In genomic region chr7:64064460-64065241, GRCm38 (mm10) we compare ENCODE assay signal across 10 mouse cellular contexts.
DNase-seq lines count a peak whose midpoint lies in the region; ATAC-seq lines count a peak whose summit lies in the region.
"Had no signal": no experiment of that assay in that cellular context is flagged by ENCODE, and none has a peak within 500 bp of the region (broad histone marks: within the 10 kb centered on the region; RNA-seq: fewer than 3 reads in every experiment).

No protein-coding gene starts in this region.

- 87% methylated on average over 7 of the region's 7 CpGs for WGBS in midbrain, embryonic 14.5 days
- 88% methylated on average over 7 of the region's 7 CpGs for whole genome bisulfite sequencing in hindbrain, embryonic 12.5 days

- no peaks in the 10 kb centered on the region for H3K4me1 ChIP-seq in midbrain, embryonic 14.5 days (ENCODE audit: control insufficient read depth, insufficient read depth, low read length)
- no peaks in the 10 kb centered on the region for H3K4me1 ChIP-seq in hindbrain, embryonic 12.5 days
- H3K4me1 ChIP-seq: embryonic facial prominence, embryonic 12.5 days had no signal

- no peak overlapping the region for H3K27ac ChIP-seq in midbrain, embryonic 14.5 days (replicated peaks; ENCODE audit: low read depth, low read length)
- H3K27ac ChIP-seq in hindbrain, embryonic 12.5 days, result no peak overlapping the region
- H3K27ac ChIP-seq: embryonic facial prominence, embryonic 12.5 days; liver, embryonic 15.5 days had no signal

- H3K4me3 ChIP-seq in midbrain, embryonic 14.5 days (replicated peaks; ENCODE audit: low read depth, low read length), result no peak overlapping the region
- H3K4me3 ChIP-seq in hindbrain, embryonic 12.5 days, result no peak overlapping the region
- H3K4me3 ChIP-seq: embryonic facial prominence, embryonic 12.5 days; liver, embryonic 15.5 days had no signal

- H3K36me3 ChIP-seq in midbrain, embryonic 14.5 days (ENCODE audit: control insufficient read depth, insufficient read depth, low read length), result no peaks in the 10 kb centered on the region
- no peaks in the 10 kb centered on the region for H3K36me3 ChIP-seq in hindbrain, embryonic 12.5 days
- H3K36me3 ChIP-seq: embryonic facial prominence, embryonic 12.5 days; liver, embryonic 15.5 days had no signal

- no peak overlapping the region for H3K4me2 ChIP-seq in midbrain, embryonic 14.5 days (ENCODE audit: low read length)
- no peak overlapping the region for H3K4me2 ChIP-seq in hindbrain, embryonic 12.5 days (replicated peaks)
- H3K4me2 ChIP-seq: embryonic facial prominence, embryonic 12.5 days; liver, embryonic 15.5 days had no signal

- no peak overlapping the region for H3K9ac ChIP-seq in midbrain, embryonic 14.5 days (replicated peaks; ENCODE audit: low read length)
- no peak overlapping the region for H3K9ac ChIP-seq in hindbrain, embryonic 12.5 days
- H3K9ac ChIP-seq: embryonic facial prominence, embryonic 12.5 days; liver, embryonic 15.5 days had no signal

- ATAC-seq in granulocyte monocyte progenitor cell, adult 5-6 weeks (replicated peaks; ENCODE audit: poor library complexity, severe bottlenecking), result peak; percentile 69
- peak; percentile 77 for ATAC-seq in megakaryocyte progenitor cell, adult 5-6 weeks (replicated peaks; ENCODE audit: poor library complexity)
- no peak for ATAC-seq in midbrain, embryonic 14.5 days (ENCODE audit: low FRiP score, low TSS enrichment)
- no peak for ATAC-seq in hindbrain, embryonic 12.5 days (ENCODE audit: low FRiP score)

- H3K27me3 ChIP-seq in midbrain, embryonic 14.5 days (ENCODE audit: control insufficient read depth, insufficient read depth, low read length), result no peaks in the 10 kb centered on the region
- H3K27me3 ChIP-seq in hindbrain, embryonic 12.5 days, result no peaks in the 10 kb centered on the region
- H3K27me3 ChIP-seq: embryonic facial prominence, embryonic 12.5 days had no signal

- DNase-seq in cerebellum, adult 11-12 months, result peak; percentile 59
- DNase-seq in cerebellum, adult 11 months, result no peak
- DNase-seq in adrenal gland, adult 2 months, result peak; percentile 85
- DNase-seq in kidney, postnatal 14 days, result peak; percentile 74
- DNase-seq in midbrain, embryonic 14.5 days, result no peak

- H3K9me3 ChIP-seq in midbrain, embryonic 14.5 days (ENCODE audit: control insufficient read depth, low read length), result no peaks in the 10 kb centered on the region
- H3K9me3 ChIP-seq in hindbrain, embryonic 12.5 days (replicated peaks), result no peaks in the 10 kb centered on the region
- H3K9me3 ChIP-seq: embryonic facial prominence, embryonic 12.5 days; liver, embryonic 15.5 days had no signal

Comparison
In these comparisons a context has a peak if more than half of its experiments do, and no peak if none do; other contexts are left out.
1. DNase-seq: peak in cerebellum, adult 11-12 months (single experiment), adrenal gland, adult 2 months (single experiment) and kidney, postnatal 14 days (single experiment); none in cerebellum, adult 11 months (single experiment) and midbrain, embryonic 14.5 days (single experiment).
2. ATAC-seq: peak in granulocyte monocyte progenitor cell, adult 5-6 weeks (single experiment) and megakaryocyte progenitor cell, adult 5-6 weeks (single experiment); none in midbrain, embryonic 14.5 days (single experiment) and hindbrain, embryonic 12.5 days (single experiment).